Mouse (Mus musculus): ENCODE measurements around the gene Phlpp1. TPM values are rescaled to one million over a fixed set of nuclear protein-coding genes. Genes with fewer than 3 reads are reported as not detected.
A peak's percentile ranks its signal among the peaks of the same experiment; 100 is the strongest.

Phlpp1 gene
- total and polyA plus RNA-seq, 3 experiments, result 14.8 to 38.4 (median 20.9) TPM

DNA sequence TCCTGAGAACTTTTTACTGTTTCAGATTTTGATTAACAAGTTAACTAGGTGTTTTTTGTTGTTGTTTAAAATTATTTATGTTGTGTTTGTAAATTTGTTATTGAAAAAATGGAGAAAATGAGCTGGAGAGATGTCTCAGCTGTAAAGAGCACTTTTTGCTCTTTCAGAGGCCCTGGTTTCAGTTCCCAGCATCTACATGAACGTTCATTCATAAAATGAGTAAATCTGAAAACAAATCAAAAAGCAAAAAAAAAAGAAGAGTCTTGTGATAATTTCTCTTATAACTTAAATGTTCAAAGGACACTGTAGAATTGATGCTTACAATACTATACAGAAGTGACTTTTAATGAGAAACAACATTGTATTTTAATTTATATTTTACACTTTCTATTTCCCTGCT, 82.5 kb downstream of the Phlpp1 start:
- in situ Hi-C loops (cut with MboI; ENCODE audit: low pct_ligation_motif_present, low pct_unique_long_range_greater_than_20kb, low sequenced_read_pairs), result no loop called here
- Histone ChIP-seq H3K27ac (ENCODE audit: insufficient read depth, low read depth) (no peak overlapping the region), H3K9me3 (replicated peaks; ENCODE audit: low read length) (peaks cover 3% of the 10 kb centered on the region), H3K4me3 (replicated peaks in 1 of 3; ENCODE audit: low read depth in 2 of 3, low read length in 2 of 3, poor library complexity in 1 of 3) (no peak overlapping the region), H3K9ac (ENCODE audit: insufficient read depth, low read depth) (no peak overlapping the region), H3K79me2 (replicated peaks; ENCODE audit: control insufficient read depth, extremely low read depth, insufficient read depth, poor library complexity, severe bottlenecking) (peaks cover 14% of the 10 kb centered on the region), H3K27me3 (replicated peaks) (no peaks in the 10 kb centered on the region), H3K4me1 (ENCODE audit: control insufficient read depth in 1 of 2, insufficient read depth in 2 of 2) (peaks cover 0 to 39% of the 10 kb centered on the region in 2 experiments; a peak in 2 of 4 replicates), H3K36me3 (replicated peaks in 1 of 2; ENCODE audit: control insufficient read depth in 1 of 2, insufficient read depth in 1 of 2, low read length in 1 of 2) (peaks cover 0 to 4% of the 10 kb centered on the region in 2 experiments), H3K4me2 (ENCODE audit: insufficient read depth, low read depth, poor library complexity, severe bottlenecking) (no peak overlapping the region)
- no peak for DNase-seq (ENCODE audit: extremely low read depth)
- TF ChIP-seq RCOR1 (conservative IDR thresholded peaks at IDR 0.05; ENCODE audit: low read depth, low read length), result 0 out of 2 replicates have a peak, but pooled peaks have one; percentile 18
- peak; percentile 90 for TF ChIP-seq ZNF384 (IDR thresholded peaks at IDR 0.05; ENCODE audit: low read depth, low read length)
- TF ChIP-seq ZC3H11A (IDR thresholded peaks at IDR 0.05; ENCODE audit: low read depth, low read length), result no peak
- TF ChIP-seq PAX5 (IDR thresholded peaks at IDR 0.05; ENCODE audit: low read length), result no peak
- peak; percentile 88 for TF ChIP-seq EP300 (IDR thresholded peaks at IDR 0.05; ENCODE audit: low read length)
- 0 out of 2 replicates have a peak, but pooled peaks have one; percentile 13 for TF ChIP-seq MEF2A (IDR thresholded peaks at IDR 0.05; ENCODE audit: borderline replicate concordance, low read depth, low read length)
- TF ChIP-seq IRF4 (IDR thresholded peaks at IDR 0.05; ENCODE audit: low read depth, low read length), result peak; percentile 87
- TF ChIP-seq JUND (conservative IDR thresholded peaks at IDR 0.05; ENCODE audit: low read depth, low read length), result peak; percentile 28; the same call in 1 of the 2 replicates
- dilution Hi-C loops (cut with MboI; ENCODE audit: extremely low pct_ligation_motif_present, extremely low pct_unique_long_range_greater_than_20kb, low sequenced_read_pairs), result no loop called here

DNA sequence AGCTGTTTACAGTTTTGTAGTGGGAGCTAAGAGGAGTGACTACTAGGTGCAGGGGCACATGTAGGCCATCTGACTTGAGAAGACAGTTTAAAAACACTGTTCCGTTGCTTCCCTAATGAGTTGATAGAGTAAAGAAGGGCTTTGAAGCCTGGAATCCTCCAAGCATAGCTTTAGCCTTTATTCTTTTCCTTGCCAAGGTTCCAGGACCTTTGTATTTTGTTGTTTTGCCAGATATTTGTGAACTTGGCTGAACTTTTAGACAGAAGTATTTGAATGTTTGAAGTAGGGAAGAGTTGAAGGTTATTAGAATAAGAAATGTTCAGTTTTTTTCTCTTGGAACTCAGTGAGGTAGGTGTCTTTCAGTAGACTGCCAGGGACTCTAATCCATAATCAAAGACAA, 85.6 kb downstream of the Phlpp1 start:
- H3K4me3 ChIP-seq (replicated peaks in 1 of 3; ENCODE audit: low read depth in 2 of 3, low read length in 2 of 3, poor library complexity in 1 of 3), result no peak overlapping the region

DNA sequence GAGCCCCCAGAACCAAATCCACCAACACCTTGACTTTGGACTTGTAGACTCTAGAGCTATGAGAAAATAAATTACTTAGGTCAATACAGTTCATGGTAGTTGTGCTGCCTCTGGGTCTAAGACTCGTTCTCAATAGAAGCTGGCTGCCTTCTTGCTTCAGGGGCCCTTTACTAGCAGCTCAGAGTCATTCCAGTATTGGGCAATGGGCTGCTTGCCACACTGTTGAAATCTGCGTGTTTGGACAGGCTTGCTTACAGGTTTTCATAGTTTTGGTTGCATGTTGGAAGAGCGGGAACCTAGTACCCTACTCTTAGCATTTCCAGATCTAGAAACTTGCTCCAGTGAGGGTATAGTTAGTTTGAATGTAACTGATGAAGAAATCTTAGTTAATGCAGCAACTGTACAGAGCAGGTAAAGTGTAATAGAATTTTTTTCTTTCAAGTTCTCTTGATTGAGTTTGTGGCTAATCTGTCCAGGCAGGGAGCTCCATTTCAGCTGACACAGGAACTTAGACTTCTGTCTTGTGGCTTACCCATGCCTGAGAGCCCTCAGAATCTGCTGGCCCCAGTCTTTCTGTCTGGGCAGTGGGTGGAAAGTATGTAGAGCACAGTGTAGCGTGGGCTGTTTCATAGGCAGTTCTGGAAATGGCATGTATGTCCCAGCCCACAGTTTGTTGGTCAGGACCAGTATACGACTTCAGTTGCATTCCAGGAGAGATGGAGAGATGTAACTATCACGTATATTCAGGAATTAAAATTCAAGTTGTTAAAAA, 96.7 kb downstream of the Phlpp1 start:
- H3K27me3 ChIP-seq (replicated peaks), result no peaks in the 10 kb centered on the region
- dilution Hi-C loops (cut with MboI; ENCODE audit: extremely low pct_ligation_motif_present, extremely low pct_unique_long_range_greater_than_20kb, low sequenced_read_pairs), result no loop called here
- H3K9me3 ChIP-seq (replicated peaks; ENCODE audit: low read length), result no peaks in the 10 kb centered on the region
- peaks cover 17% of the 10 kb centered on the region for H3K79me2 ChIP-seq (replicated peaks; ENCODE audit: control insufficient read depth, extremely low read depth, insufficient read depth, poor library complexity, severe bottlenecking)
- H3K4me1 ChIP-seq (ENCODE audit: control insufficient read depth in 1 of 2, insufficient read depth in 2 of 2), result peaks cover 13 to 84% of the 10 kb centered on the region in 2 experiments
- no peak overlapping the region for H3K4me3 ChIP-seq (replicated peaks in 1 of 3; ENCODE audit: low read depth in 2 of 3, low read length in 2 of 3, poor library complexity in 1 of 3)
- H3K27ac ChIP-seq (ENCODE audit: insufficient read depth, low read depth), result peak overlapping the region; percentile 16
- H3K4me2 ChIP-seq (ENCODE audit: insufficient read depth, low read depth, poor library complexity, severe bottlenecking), result peak overlapping the region; percentile 4
- no peak for TF ChIP-seq GABPA (IDR thresholded peaks at IDR 0.05; ENCODE audit: insufficient replicate concordance, low read depth, low read length)
- TF ChIP-seq MAFK (IDR thresholded peaks at IDR 0.05; ENCODE audit: insufficient replicate concordance, low read length), result 0 out of 2 replicates have a peak, but pooled peaks have one; percentile 36
- peak; percentile 32; the same call in 1 of the 2 replicates for TF ChIP-seq IRF4 (IDR thresholded peaks at IDR 0.05; ENCODE audit: low read depth, low read length)
- H3K9ac ChIP-seq (ENCODE audit: insufficient read depth, low read depth), result peak overlapping the region; percentile 0; the same call in 1 of the 2 replicates
- peaks cover 0 to 7% of the 10 kb centered on the region in 2 experiments for H3K36me3 ChIP-seq (replicated peaks in 1 of 2; ENCODE audit: control insufficient read depth in 1 of 2, insufficient read depth in 1 of 2, low read length in 1 of 2)
- in situ Hi-C loops (cut with MboI; ENCODE audit: low pct_ligation_motif_present, low pct_unique_long_range_greater_than_20kb, low sequenced_read_pairs), result no loop called here
- DNase-seq (ENCODE audit: extremely low read depth), result peak; percentile 51

More for the DNA sequence above, 85.6 kb downstream of the Phlpp1 start:
- Histone ChIP-seq H3K27ac (ENCODE audit: insufficient read depth, low read depth) (no peak overlapping the region), H3K36me3 (replicated peaks in 1 of 2; ENCODE audit: control insufficient read depth in 1 of 2, insufficient read depth in 1 of 2, low read length in 1 of 2) (peaks cover 0 to 8% of the 10 kb centered on the region in 2 experiments), H3K4me2 (ENCODE audit: insufficient read depth, low read depth, poor library complexity, severe bottlenecking) (no peak overlapping the region), H3K79me2 (replicated peaks; ENCODE audit: control insufficient read depth, extremely low read depth, insufficient read depth, poor library complexity, severe bottlenecking) (peaks cover 17% of the 10 kb centered on the region), H3K4me1 (ENCODE audit: control insufficient read depth in 1 of 2, insufficient read depth in 2 of 2) (peaks cover 9 to 65% of the 10 kb centered on the region in 2 experiments), H3K9me3 (replicated peaks; ENCODE audit: low read length) (peaks cover 3% of the 10 kb centered on the region), H3K27me3 (replicated peaks) (no peaks in the 10 kb centered on the region), H3K9ac (ENCODE audit: insufficient read depth, low read depth) (no peak overlapping the region)
- no peak for DNase-seq (ENCODE audit: extremely low read depth)
- no peak for TF ChIP-seq E2F4 (IDR thresholded peaks at IDR 0.05; ENCODE audit: insufficient replicate concordance, low read depth, low read length)
- TF ChIP-seq TBP (conservative IDR thresholded peaks at IDR 0.05; ENCODE audit: low read depth, low read length), result no peak
- no peak for TF ChIP-seq HCFC1 (IDR thresholded peaks at IDR 0.05; ENCODE audit: low read depth, low read length)
- TF ChIP-seq MXI1 (IDR thresholded peaks at IDR 0.05; ENCODE audit: low read depth, low read length), result no peak
- TF ChIP-seq TCF12 (IDR thresholded peaks at IDR 0.05; ENCODE audit: low read depth, low read length), result no peak
- TF ChIP-seq NRF1 (IDR thresholded peaks at IDR 0.05; ENCODE audit: low read depth, low read length), result no peak
- no peak for TF ChIP-seq ZMIZ1 (IDR thresholded peaks at IDR 0.05; ENCODE audit: low read depth, low read length)
- TF ChIP-seq ELF1 (IDR thresholded peaks at IDR 0.05; ENCODE audit: low read depth, low read length), result no peak
- TF ChIP-seq NELFE (IDR thresholded peaks at IDR 0.05; ENCODE audit: low read depth, low read length), result no peak
- dilution Hi-C loops (cut with MboI; ENCODE audit: extremely low pct_ligation_motif_present, extremely low pct_unique_long_range_greater_than_20kb, low sequenced_read_pairs), result no loop called here
- in situ Hi-C loops (cut with MboI; ENCODE audit: low pct_ligation_motif_present, low pct_unique_long_range_greater_than_20kb, low sequenced_read_pairs), result no loop called here

All from CH12.LX (cell line).